Mouse (Mus musculus) C2C12 (cell line): ENCODE results near the gene Gimap4. TPM values are rescaled to one million over a fixed set of nuclear protein-coding genes. Genes with fewer than 3 reads are reported as not detected.

Source experiments
- H3K27me3 ChIP-seq: one replicate; pipeline ENCODE4 v1.6.1; 2011; ENCODE audit not compliant: control insufficient read depth, insufficient read depth, insufficient read length
- H3K36me3 ChIP-seq: one replicate; pipeline ENCODE4 v1.6.1; 2011; ENCODE audit not compliant: control insufficient read depth, insufficient read depth
- H3K4me3 ChIP-seq: one replicate; pipeline ENCODE4 v1.5.1; 2011; ENCODE audit warnings: mild to moderate bottlenecking, control low read depth; ENCODE audit not compliant: poor library complexity, insufficient read depth, severe bottlenecking
- H3K79me2 ChIP-seq: one replicate; pipeline ENCODE4 v1.6.1; 2011; ENCODE audit not compliant: control insufficient read depth, insufficient read depth
- H3K79me3 ChIP-seq: one replicate; pipeline ENCODE4 v1.6.1; 2011; ENCODE audit warnings: low read depth, control low read depth
- H3ac ChIP-seq: one replicate; pipeline ENCODE3; 2011; ENCODE audit warnings: low read depth; ENCODE audit not compliant: control insufficient read depth, insufficient read length
- CEBPB ChIP-seq: IDR thresholded peaks from one replicate; pipeline ENCODE4 v1.6.1; 2011; ENCODE audit warnings: low read depth, mild to moderate bottlenecking, control low read depth, moderate library complexity
- CTCF ChIP-seq: IDR thresholded peaks from one replicate; pipeline ENCODE4 v1.5.1; 2011; ENCODE audit not compliant: control insufficient read depth, insufficient read depth, insufficient read length
- FOSL1 ChIP-seq: IDR thresholded peaks from one replicate; pipeline ENCODE4 v1.8.0; 2011; ENCODE audit warnings: mild to moderate bottlenecking, low read length; ENCODE audit not compliant: poor library complexity, insufficient read depth, severe bottlenecking
- MAX ChIP-seq: IDR thresholded peaks from one replicate; pipeline ENCODE4 v1.6.1; 2011; ENCODE audit warnings: mild to moderate bottlenecking, control low read depth
- MYOD1 ChIP-seq: IDR thresholded peaks from one replicate; pipeline ENCODE4 v1.6.1; 2011; ENCODE audit warnings: low read depth; ENCODE audit not compliant: control insufficient read depth, insufficient read length
- MYOG ChIP-seq: IDR thresholded peaks from one replicate; pipeline ENCODE4 v1.6.1; 2011; ENCODE audit not compliant: control insufficient read depth, insufficient read length; ENCODE audit errors: extremely low read depth
- USF1 ChIP-seq: IDR thresholded peaks from one replicate; pipeline ENCODE4 v1.6.1; 2011; ENCODE audit warnings: low read depth, mild to moderate bottlenecking, control low read depth, moderate library complexity
- polyA plus RNA-seq: library from polyadenylated mRNA; unstranded; fragments of >200 nt; fragmentation: generic; extraction: Trizol; gene quantifications from one replicate; pipeline ENCODE4 v1.2.1, GENCODE M21; 2012; ENCODE audit warnings: missing spikeins

Gene Gimap4
- polyA plus RNA-seq, 1 experiment: 0.04 TPM

DNA sequence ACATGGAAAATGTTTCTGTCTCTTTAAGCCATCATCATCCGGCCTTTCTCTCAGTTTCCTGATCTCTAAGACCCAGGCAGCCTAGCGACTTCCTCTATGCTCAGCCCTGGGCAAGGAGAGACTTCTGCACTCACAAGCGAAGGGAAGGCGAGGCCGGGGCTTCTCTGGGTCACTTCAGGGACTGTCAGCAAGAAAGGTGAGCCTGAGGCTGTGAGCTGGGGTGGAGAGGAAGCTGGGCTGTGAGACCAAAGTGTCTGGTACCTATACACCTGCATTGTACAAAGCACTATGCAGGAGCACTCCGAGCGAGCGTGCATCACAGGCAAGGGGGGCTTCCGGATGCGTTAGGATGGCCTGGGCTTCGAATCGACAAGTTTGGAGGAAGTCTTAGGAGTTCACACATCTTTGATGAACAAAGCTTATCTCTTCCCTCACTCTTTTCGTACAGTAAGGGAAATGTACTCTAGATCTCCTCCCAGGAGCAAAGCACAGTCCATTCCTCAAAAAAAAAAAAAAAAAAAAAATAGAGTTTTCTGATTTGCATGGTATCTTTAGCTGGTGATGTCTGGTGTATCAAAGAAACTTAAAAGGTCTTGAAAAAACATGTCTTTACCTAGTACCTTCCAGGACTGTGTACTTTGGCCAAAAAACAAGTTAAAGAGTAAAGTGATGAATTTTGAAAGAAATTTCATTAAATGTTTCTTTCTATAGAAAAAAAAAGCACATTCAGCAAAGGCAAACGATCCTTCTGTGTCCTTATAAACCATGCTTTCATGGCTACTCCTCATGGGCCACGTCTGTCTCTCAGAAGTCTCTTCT is 54.8 kb downstream of the Gimap4 start, which contains the start of gene Gimap1:
Gimap1 (plus strand) TSS at position 94 of the 819 bp plus-strand sequence.
- Histone ChIP-seq H3ac (no peak within 1 kb of the TSS), H3K79me2 (no peaks in the 10 kb centered on the region), H3K36me3 (no peaks in the 10 kb centered on the region), H3K79me3 (no peaks in the 10 kb centered on the region), H3K4me3 (no peak within 1 kb of the TSS), H3K27me3 (peaks cover 3% of the 10 kb centered on the region)
- TF ChIP-seq MYOG (no peak), FOSL1 (no peak), MYOD1 (no peak), CTCF (no peak), CEBPB (no peak)

- no peak overlapping the region for H3K4me3 ChIP-seq
- TF ChIP-seq MYOG (no peak), CEBPB (no peak), CTCF (no peak)
- H3K27me3 ChIP-seq: peaks cover 3% of the 10 kb centered on the region
- no peaks in the 10 kb centered on the region for H3K36me3 ChIP-seq
- H3K79me3 ChIP-seq: no peaks in the 10 kb centered on the region
- H3K79me2 ChIP-seq: no peaks in the 10 kb centered on the region
- H3ac ChIP-seq: no peak overlapping the region
Observed at GRCm38 (mm10) chr6:48739780-48740055, 55.4 kb downstream of the Gimap4 start.

DNA sequence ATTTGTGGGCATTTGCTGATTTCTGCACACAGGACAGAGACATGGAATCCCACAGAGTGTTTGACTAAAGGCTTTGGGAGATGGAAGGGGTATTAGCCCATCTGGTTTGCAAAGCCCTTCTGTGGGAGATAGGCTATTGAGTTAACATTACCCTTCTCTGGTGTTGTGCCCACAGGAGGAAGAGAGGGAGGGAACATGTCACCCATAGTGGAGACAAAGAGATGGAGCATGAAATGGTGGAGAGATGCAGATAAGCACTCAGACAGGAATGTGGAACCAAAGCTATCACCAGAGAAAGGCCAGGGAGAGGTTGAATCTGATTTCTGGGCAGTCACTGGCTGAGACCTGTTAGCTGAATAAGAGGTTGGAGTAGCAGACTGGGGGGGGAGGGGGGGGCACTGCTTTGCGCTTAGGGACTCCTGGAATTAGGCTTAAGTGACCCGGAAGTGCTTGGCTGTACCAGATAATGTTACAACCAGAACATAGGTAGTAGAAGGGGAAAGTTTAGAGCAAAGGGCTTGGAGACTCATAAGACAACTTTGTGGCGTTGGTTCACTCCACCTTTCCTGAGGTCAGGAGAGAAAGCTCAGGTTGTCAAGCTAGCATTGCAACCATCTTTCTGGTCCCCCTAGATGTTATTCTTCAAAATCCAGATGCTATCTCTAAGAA is 56.3 kb downstream of the Gimap4 start:
- TF ChIP-seq CTCF: no peak
- TF ChIP-seq CEBPB: no peak
- no peak for TF ChIP-seq MAX
- TF ChIP-seq MYOG: no peak
- no peak for TF ChIP-seq MYOD1
- TF ChIP-seq USF1: no peak
- no peak for TF ChIP-seq FOSL1
- Histone ChIP-seq H3K36me3 (no peaks in the 10 kb centered on the region), H3ac (no peak overlapping the region), H3K27me3 (peaks cover 3% of the 10 kb centered on the region), H3K4me3 (no peak overlapping the region), H3K79me3 (no peaks in the 10 kb centered on the region), H3K79me2 (no peaks in the 10 kb centered on the region)

DNA sequence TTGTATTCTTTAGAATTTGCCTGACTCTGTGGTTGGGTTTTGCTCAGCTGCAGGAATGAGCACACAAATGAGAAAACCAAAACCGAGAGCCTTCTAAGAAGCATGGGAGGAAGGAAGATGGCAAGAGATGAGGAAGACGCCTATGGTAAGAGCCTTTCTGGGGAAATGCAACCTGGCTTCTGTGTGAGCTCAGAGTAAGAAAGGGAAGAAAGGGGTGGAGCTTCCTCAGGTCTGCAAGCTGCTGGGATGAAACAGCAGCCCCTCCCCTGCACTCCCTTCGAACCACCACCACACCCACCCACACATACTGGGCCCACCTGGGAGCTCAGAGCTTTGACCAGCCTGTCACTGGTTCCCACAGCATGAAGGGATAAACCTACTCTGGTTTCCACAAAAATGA is 56.9 kb downstream of the Gimap4 start:
- no peak overlapping the region for H3K4me3 ChIP-seq
- H3K79me3 ChIP-seq: no peaks in the 10 kb centered on the region
- no peak for TF ChIP-seq MYOD1
- no peak for TF ChIP-seq CTCF
- TF ChIP-seq USF1: no peak
- TF ChIP-seq FOSL1: no peak
- TF ChIP-seq CEBPB: no peak
- no peak for TF ChIP-seq MYOG
- no peaks in the 10 kb centered on the region for H3K79me2 ChIP-seq
- peaks cover 3% of the 10 kb centered on the region for H3K27me3 ChIP-seq
- H3ac ChIP-seq: no peak overlapping the region
- no peaks in the 10 kb centered on the region for H3K36me3 ChIP-seq

Other genes starting within 250 kb of the Gimap4 start
- 0.75 TPM for gene Zfp467, start 238.7 kb upstream of the Gimap4 start, polyA plus RNA-seq
- gene Sspo, start 236.3 kb upstream of the Gimap4 start, polyA plus RNA-seq: 0.13 TPM
- 3.3 TPM for gene Atp6v0e2, start 146.9 kb upstream of the Gimap4 start, polyA plus RNA-seq
- gene Lrrc61, start 129.8 kb upstream of the Gimap4 start, polyA plus RNA-seq: 6.2 TPM
- gene Rarres2, start 111.8 kb upstream of the Gimap4 start, polyA plus RNA-seq: 0.08 TPM
- not detected for gene Gm45021, start 94.9 kb upstream of the Gimap4 start, polyA plus RNA-seq
- gene Repin1, start 90.7 kb upstream of the Gimap4 start, polyA plus RNA-seq: 9.1 TPM
- 0.69 TPM for gene Gm44965, start 90.6 kb upstream of the Gimap4 start, polyA plus RNA-seq
- gene Zfp775, start 82.5 kb upstream of the Gimap4 start, polyA plus RNA-seq: 1.8 TPM
- 0.01 TPM for gene AI854703, start 57.8 kb upstream of the Gimap4 start, polyA plus RNA-seq
- not detected for gene Gimap8, start 37.3 kb upstream of the Gimap4 start, polyA plus RNA-seq
- 0.92 TPM for gene Gimap9, start 8.4 kb upstream of the Gimap4 start, polyA plus RNA-seq
- not detected for gene Gimap6, start 23.7 kb downstream of the Gimap4 start, polyA plus RNA-seq
- not detected for gene Gm28053, start 34.1 kb downstream of the Gimap4 start, polyA plus RNA-seq
- gene Gimap7, start 34.1 kb downstream of the Gimap4 start, polyA plus RNA-seq: not detected
- not detected for gene Gimap1, start 54.5 kb downstream of the Gimap4 start, polyA plus RNA-seq
- gene Gimap5, start 61.6 kb downstream of the Gimap4 start, polyA plus RNA-seq: not detected
- gene Gimap3, start 86.3 kb downstream of the Gimap4 start, polyA plus RNA-seq: not detected
- gene Tmem176a, start 156.4 kb downstream of the Gimap4 start, polyA plus RNA-seq: 2.1 TPM
- 8.0 TPM for gene Tmem176b, start 156.9 kb downstream of the Gimap4 start, polyA plus RNA-seq
- gene Aoc1, start 188.3 kb downstream of the Gimap4 start, polyA plus RNA-seq: not detected
- not detected for gene 1600015I10Rik, start 245.3 kb downstream of the Gimap4 start, polyA plus RNA-seq